Mouse (Mus musculus) v-Abl transformed pro-B cells (cell line): Measurements from ENCODE around the gene Zfp346.
"Not testable (repeated sequence)": the region's sequence is repeated elsewhere in the genome, so short reads cannot be mapped to it uniquely, and the experiment has no call there.

Experiments
- in situ Hi-C, 2 experiments: fragments of 400-800 bp; cut with MboI; formaldehyde crosslinking; loops; one replicate each; pipeline ENCODE4 v1.15.1; 2025; ENCODE audit not compliant: unreplicated experiment in 2 of 2

Gene Zfp346

GRCm38 (mm10) chr13:55105045-55105952 is at the start of gene Zfp346:
Zfp346 (plus strand) TSS chr13:55105311.
- in situ Hi-C loops, result no loop called here

- in situ Hi-C loops, result no loop called here
Measured at GRCm38 (mm10) chr13:55058042-55058441, 47.1 kb upstream of the Zfp346 start.

GRCm38 (mm10) chr13:55063276-55063675 is 41.8 kb upstream of the Zfp346 start:
- in situ Hi-C loops, result no loop called here

- in situ Hi-C loops, result loop anchor here in 1 of 2 experiments (5.0 kb wide), 1 partner anchor 267 kb away; no protein-coding TSS in a partner anchor
Measured at GRCm38 (mm10) chr13:55069719-55070118, 35.4 kb upstream of the Zfp346 start.

GRCm38 (mm10) chr13:55071322-55071721 is 33.8 kb upstream of the Zfp346 start:
- in situ Hi-C loops, result loop anchor here in 1 of 2 experiments (5.0 kb wide), 1 partner anchor 269 kb away; no protein-coding TSS in a partner anchor

GRCm38 (mm10) chr13:55075597-55075996 is 29.5 kb upstream of the Zfp346 start:
- in situ Hi-C loops, result loop anchor here in 1 of 2 experiments (5.0 kb wide), 1 partner anchor 278 kb away; no protein-coding TSS in a partner anchor

GRCm38 (mm10) chr13:55092588-55092987 is 12.5 kb upstream of the Zfp346 start:
- in situ Hi-C loops, result no loop called here

- in situ Hi-C loops, result not testable (repeated sequence)
Measured at GRCm38 (mm10) chr13:55097841-55098240, 7.3 kb upstream of the Zfp346 start.

- in situ Hi-C loops, result no loop called here
Measured at GRCm38 (mm10) chr13:55099066-55099725, 5.9 kb upstream of the Zfp346 start.

GRCm38 (mm10) chr13:55099726-55100478 is 5.2 kb upstream of the Zfp346 start, which contains the start of gene Uimc1:
Uimc1 (minus strand) TSS chr13:55100300.
- in situ Hi-C loops, result no loop called here

- in situ Hi-C loops, result no loop called here
Measured at GRCm38 (mm10) chr13:55101627-55102026, 3.5 kb upstream of the Zfp346 start.

GRCm38 (mm10) chr13:55102366-55102765 is 2.7 kb upstream of the Zfp346 start:
- in situ Hi-C loops, result no loop called here

- in situ Hi-C loops, result no loop called here
Measured at GRCm38 (mm10) chr13:55103351-55103750, 1.8 kb upstream of the Zfp346 start.

GRCm38 (mm10) chr13:55105953-55106691 is 1.0 kb downstream of the Zfp346 start:
- in situ Hi-C loops, result no loop called here

- in situ Hi-C loops, result no loop called here
Measured at GRCm38 (mm10) chr13:55107116-55107515, 2.0 kb downstream of the Zfp346 start.

GRCm38 (mm10) chr13:55107694-55108093 is 2.6 kb downstream of the Zfp346 start:
- in situ Hi-C loops, result no loop called here

GRCm38 (mm10) chr13:55114375-55114774 is 9.3 kb downstream of the Zfp346 start:
- in situ Hi-C loops, result no loop called here

GRCm38 (mm10) chr13:55124903-55125302 is 19.8 kb downstream of the Zfp346 start:
- in situ Hi-C loops, result no loop called here

GRCm38 (mm10) chr13:55133448-55133847 is 28.3 kb downstream of the Zfp346 start, which contains the start of gene Gm17617:
Gm17617 (minus strand) TSS chr13:55133548.
- in situ Hi-C loops, result no loop called here

GRCm38 (mm10) chr13:55135382-55135781 is 30.3 kb downstream of the Zfp346 start:
- in situ Hi-C loops, result no loop called here
